Mouse (Mus musculus): ENCODE data around the gene Rpl26.
A peak's percentile ranks its signal among the peaks of the same experiment; 100 is the strongest.

Gene Rpl26

DNA sequence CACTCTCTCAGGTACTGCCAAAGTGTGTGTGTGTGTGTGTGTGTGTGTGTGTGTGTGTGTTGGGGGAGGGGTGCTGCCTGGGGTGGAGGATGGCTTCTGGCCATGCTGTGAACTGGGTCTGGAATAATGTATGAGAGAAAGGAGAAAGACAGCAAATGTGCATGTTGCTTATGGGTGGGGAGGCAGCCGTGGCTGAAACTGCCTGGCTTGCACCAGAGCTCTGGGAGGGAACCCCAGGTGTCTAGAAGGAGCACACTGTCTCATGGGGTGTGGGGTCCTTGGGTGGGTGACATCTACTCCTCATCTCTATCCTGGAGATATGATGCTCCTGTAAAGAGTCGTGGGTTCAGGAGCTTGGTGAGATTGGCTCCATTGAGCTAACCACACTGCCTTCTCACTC, 12.7 kb upstream of the Rpl26 start:
- DNase-seq (ENCODE audit: extremely low spot score, low read depth, low spot score) = no peak

DNA sequence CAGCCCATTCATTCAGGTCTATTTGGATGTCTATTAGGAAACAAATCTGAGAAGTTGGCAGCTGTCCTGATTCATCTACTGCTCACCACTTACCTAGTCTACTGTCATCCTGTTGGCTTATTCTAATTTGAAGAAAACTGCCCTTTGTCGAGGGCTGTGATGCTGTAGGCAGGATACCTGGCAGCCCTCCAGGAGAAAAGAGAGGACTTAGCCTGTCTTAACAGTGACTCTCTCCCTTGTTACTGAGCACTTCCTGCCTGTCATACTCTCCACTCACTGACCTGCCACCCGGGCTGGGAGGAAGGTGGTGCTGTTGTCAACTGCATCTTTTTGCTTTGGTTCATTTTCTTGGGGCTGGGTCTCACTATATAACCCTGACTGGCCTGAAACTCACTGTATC, 10.8 kb upstream of the Rpl26 start:
- DNase-seq (ENCODE audit: extremely low spot score, low read depth, low spot score) = no peak

DNA sequence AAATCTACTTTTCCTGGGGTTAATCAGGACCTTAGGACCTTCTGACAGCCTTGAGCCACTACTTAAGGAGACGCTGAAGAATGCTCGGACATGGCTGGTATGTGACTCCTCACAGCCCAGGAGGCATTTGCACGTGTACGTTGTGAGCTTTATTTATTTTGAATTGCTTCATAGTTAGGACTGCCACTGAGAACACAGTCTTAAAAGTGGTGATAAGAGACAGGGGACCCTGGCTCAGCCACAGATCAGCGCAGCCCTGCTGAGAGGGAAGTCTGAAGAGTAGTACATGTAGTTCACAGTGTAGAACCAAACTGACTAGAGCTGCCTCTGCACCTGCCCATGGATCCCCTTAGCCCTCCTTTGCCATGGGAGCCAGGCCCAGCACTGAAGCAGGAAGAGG, 9.6 kb upstream of the Rpl26 start:
- no peak for DNase-seq (ENCODE audit: extremely low spot score, low read depth, low spot score)

DNA sequence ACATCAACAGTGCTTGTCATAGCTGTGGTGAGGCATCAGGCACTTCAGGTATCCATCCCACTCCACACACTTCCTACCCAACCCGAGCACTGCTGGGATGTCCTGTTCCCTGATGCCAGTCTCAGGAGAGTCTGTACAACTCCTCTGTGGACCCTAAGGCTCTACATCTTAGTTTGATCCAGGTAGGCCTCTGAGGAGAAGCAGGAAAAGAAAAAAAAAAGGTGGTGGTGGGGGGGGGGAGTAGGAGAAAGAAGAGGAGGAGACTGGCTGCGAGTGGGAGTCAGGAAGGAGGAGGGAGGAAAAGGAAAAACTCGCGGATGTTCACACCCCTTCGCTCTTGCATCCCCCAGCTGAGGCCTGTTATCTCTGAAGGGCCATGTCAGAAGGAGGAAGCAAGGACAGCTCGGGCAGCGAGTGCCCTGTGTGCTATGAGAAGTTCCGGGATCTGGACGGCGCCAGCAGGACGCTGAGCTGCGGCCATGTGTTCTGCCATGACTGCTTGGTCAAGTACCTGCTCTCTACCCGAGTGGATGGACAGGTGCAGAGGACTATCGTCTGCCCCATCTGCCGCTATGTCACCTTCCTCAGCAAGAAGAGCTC, 9.1 kb upstream of the Rpl26 start:
- DNase-seq (ENCODE audit: extremely low spot score, low read depth, low spot score) = no peak

DNA sequence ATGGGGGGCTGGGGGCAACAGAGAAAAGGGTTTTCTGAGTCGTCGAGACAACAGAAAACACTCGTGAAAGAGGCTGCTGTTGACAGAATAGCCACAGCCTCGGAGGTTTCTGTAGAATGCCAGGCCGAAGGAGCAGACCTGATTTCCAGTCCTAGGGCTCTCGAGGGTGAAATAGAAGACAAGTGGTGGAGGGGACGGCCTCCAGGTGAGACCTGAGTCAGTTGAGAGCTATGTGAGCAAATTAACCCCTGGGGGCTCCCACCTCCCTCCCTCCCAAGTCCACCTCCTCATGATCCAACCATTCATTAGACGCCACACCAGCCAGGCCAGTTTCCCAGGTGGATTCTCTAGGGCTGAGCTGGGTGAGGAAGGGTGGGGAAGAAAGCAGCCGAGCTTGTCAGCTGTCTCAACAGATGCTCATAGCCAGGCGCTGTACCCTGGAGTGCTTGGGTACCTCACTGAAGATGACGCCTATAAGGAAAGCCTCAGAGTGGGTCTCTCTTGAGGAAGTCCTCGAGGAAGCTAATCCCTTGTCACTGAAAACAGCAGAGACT, 7.4 kb upstream of the Rpl26 start:
- no peak for DNase-seq (ENCODE audit: extremely low spot score, low read depth, low spot score)

DNA sequence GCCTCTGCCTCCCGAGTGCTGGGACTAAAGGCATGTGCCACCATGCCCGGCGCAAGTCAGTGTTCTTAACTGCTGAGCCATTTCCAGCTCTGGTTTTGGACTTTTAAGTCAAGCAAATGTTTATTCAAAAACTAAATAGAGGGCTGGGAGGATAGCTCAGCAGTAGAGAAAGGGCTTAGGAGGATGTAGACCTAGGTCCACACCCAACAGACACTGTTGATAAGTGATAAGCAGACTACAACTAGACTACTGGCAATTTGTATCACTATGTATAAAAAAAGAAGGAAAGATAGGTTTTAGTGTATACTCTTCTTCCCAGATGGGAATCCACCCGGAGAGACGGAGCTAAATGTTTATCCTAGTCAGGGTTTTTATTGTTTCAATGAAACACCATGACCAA, 5.1 kb upstream of the Rpl26 start:
- no peak for DNase-seq (ENCODE audit: extremely low spot score, low read depth, low spot score)

DNA sequence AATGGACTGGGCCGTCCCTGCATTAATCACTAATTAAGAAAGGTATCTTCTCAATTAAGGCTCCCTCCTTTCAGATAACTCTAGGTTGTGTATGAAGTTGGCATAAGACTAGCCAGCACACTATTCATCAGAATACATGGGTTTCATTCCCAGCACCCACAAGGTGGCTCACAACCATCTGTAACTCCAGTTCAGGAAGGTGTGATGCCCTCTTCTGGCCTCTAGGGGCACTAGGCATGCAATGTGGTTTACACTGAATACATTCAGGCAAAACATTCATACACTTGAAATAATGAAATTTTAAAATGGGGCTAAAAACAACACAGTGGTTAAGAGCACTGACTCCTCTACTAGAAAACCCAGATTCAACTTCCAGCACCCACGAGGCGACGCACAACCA, 4.3 kb upstream of the Rpl26 start:
- no peak for DNase-seq (ENCODE audit: extremely low spot score, low read depth, low spot score)

DNA sequence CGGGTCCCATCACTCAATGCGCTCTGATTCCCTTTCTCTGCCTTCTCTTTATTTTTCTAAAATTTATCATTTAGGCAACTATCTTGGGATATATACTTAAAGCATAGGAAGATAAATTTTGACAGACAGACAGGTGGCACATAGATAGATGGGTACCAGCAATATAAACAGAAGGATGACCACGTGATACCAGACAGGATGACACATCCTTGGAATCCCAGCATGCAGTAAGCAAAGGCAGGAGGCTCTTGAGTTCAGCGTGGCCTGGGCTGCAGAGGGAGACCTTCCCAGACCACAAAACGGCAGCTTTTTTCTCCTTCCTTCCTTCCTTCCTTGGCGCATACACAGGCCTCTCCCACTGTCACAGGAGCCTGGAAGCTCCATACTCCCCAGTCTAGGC, 3.5 kb upstream of the Rpl26 start:
- no peak for DNase-seq (ENCODE audit: extremely low spot score, low read depth, low spot score)

DNA sequence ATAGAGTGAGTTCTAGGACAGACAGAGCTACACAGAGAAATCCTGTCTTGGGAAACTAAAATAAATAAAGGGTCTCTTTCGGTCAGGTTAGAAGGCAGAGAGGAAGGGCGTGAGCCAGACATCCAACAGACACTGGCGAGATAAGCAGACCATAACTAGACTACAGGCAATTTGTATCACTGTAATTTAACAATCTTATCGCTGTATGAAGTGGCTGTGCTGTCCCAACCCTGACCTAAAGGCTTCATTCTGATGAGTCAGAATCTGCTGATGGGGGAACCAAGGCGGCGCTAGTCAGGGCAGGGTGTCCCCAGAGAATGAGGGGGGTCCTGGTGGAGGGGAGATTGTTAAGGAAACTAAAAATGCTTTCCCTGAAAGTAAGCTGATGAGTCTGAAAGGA, 2.6 kb upstream of the Rpl26 start:
- no peak for DNase-seq (ENCODE audit: extremely low spot score, low read depth, low spot score)

DNA sequence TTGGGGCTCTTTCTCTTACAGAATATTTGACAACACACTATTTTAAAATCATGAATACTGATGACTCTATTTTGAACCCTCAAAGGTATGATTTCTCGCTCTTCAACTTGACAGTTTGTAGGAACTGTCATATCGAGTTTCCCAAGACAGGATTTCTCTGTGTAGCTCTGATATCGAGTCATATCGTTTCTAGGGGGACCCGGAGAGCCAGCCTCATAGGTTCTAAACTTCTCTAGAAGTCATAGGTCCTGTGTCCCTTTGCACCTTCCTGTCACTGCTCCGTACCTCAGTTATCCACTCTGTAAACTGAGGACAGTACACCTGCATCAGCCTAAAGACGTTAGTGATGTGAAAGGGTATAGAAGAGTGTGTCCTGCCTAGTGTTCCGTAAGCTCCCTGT, 1.6 kb upstream of the Rpl26 start:
- no peak for DNase-seq (ENCODE audit: extremely low spot score, low read depth, low spot score)

DNA sequence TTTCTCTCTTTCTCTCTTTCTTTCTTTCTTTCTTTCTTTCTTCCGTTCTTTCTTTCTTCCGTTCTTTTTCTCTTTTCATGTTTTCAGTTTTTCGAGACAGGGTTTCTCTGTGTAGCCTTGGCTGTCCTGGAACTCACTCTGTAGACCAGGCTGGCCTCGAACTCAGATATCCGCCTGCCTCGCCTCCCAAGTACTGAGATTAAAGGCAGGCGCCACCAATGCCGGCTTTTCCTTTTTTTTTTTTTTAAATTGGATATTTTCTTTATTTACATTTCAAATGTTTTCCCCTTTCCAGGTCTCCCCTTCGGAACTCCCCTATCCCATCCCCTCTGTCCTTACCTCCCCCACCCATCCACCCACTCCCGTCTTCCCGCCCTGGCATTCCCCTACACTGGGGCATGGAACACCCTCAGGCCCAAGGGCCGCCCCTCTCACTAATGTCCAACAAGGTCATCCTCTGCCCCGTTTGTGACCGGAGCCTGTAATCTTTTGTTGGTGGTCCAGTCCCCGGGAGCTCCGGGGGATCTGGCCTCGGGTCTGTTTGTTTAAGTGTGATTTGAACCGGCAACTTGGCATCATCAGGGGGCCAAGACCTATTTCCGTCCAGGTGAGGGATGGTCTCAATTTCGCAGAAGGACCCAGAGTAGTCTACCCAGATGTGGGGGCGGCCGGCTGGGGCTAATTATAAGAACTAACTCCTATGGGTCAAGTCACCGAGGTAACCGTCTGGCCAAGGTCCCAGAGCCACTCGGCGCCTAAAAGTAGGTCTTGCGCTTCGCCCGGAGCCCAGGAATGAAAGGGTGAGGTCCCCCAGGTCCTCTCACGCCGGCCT, 648 bp upstream of the Rpl26 start:
- DNase-seq (ENCODE audit: extremely low spot score, low read depth, low spot score) = no peak

DNA sequence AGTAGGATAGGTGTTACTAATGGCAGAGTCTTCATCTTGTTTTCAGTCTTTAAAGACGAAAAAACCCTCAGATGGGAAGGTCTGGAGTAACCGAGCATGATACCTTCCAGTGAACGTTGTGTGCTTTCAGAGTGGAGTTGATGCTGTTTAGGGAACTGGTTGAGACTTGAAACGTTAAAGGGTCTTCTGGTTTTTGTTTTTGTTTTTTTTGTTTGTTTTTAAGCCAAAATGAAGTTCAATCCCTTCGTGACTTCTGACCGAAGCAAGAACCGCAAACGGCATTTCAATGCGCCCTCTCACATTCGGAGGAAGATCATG, 623 bp downstream of the Rpl26 start:
- DNase-seq (ENCODE audit: extremely low spot score, low read depth, low spot score) = no peak

DNA sequence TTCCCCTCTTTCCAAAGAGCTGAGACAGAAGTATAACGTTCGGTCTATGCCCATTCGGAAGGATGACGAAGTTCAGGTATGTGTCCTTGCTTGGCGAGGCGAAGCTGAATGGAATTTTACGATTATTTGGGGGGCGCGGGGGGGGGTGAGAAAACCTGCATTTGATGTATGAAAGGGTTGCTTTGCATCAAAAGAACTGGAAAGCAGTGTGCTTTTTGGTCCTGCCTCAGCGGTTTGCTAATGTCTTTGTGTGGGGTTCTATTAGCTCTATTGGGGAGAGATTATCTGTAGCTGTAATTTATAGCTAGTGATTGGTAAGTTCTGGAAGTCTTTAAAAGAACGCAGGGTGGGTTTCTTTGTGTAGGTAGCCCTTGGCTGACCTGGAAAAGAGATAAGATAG, 984 bp downstream of the Rpl26 start:
- no peak for DNase-seq (ENCODE audit: extremely low spot score, low read depth, low spot score)

DNA sequence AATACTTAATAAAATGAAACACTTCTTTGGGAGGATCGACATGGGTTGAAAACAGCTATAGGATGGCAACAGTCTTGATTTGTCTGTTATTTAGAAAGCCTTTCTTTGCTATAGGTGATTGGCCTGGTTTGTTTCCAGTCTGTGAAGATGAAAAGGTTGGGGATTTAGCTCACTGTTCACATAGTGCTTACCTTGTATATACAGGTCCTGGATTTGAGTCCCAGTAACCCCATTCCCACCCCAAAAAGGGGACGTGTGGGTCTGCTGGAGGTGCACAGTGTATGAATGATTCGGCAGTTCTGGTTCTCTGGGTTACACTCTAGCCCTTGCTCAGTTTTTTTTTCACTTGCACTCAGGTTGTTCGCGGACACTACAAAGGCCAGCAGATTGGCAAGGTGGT, 1.4 kb downstream of the Rpl26 start:
- DNase-seq (ENCODE audit: extremely low spot score, low read depth, low spot score) = no peak

DNA sequence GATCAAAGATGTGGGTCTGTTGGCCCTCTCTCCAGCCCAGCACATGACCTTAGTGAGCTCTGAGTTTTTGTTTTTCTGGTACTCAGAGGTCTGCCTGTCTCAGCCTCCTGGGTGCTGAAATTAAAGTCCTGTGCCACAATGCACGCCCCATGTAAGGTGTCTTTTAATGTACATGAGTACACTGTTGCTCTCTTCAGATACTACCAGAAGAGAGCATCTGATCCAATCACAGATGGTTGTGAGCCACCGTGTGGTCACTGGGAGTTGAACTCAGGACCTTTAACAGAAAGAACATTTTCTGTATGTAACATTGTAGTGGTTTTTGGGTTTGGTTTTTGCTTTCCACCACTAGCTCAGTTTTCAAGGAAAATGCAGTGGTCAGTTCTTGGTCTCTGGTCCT, 2.4 kb downstream of the Rpl26 start:
- DNase-seq (ENCODE audit: extremely low spot score, low read depth, low spot score) = no peak

DNA sequence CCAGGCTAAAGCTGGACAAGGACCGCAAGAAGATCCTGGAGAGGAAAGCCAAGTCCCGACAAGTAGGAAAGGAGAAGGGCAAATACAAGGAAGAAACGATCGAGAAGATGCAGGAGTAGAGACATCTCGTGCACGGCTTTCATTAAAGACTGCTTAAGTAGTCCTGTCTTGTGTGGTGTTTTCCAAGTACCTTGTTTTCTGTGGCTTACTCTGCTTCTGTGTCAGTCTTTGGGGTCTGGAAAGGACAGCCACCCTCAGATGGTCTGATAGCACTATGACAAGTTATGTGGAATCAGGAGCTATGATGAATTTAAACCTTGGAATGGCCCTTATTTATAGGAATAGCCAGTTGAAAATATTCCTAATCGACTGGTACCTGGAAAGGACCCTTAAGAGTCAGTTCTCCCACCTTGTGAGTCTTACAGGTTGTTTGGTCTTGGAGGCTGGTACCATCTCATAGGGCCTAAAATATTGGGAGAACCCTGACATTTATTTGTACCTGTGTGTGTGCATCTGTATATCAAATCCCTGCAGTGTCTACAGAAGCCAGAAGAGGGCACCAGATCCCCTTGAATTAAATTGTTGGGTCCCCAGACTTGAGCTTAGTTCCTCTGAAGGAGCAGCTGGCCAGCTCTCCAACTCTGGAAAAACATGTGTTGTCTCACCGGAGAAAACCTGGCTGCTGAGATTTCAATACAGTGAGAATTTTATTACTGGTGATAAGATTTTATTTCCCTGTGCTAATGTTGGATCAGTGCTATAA, 3.2 kb downstream of the Rpl26 start:
- DNase-seq (ENCODE audit: extremely low spot score, low read depth, low spot score) = peak; percentile 67

DNA sequence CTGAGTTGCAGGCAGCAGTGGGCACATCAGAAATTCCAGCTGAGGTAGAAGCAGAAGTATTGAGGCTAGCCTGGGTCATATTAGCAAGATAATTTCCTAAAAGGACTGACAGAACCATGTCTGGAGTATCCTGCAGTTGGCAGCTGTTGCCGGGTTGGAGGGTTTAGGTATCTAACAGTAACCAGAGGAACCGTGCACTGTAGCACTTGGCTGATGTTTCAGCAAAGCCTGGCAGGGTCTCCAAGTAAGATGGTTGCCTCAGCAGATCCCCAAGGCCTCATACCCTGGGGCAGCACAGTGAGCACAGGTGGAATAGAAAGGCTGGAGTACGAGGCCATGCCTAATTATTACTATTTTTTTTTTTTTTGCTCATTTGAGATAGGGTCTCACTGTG, 3.8 kb downstream of the Rpl26 start:
- DNase-seq (ENCODE audit: extremely low spot score, low read depth, low spot score) = no peak

DNA sequence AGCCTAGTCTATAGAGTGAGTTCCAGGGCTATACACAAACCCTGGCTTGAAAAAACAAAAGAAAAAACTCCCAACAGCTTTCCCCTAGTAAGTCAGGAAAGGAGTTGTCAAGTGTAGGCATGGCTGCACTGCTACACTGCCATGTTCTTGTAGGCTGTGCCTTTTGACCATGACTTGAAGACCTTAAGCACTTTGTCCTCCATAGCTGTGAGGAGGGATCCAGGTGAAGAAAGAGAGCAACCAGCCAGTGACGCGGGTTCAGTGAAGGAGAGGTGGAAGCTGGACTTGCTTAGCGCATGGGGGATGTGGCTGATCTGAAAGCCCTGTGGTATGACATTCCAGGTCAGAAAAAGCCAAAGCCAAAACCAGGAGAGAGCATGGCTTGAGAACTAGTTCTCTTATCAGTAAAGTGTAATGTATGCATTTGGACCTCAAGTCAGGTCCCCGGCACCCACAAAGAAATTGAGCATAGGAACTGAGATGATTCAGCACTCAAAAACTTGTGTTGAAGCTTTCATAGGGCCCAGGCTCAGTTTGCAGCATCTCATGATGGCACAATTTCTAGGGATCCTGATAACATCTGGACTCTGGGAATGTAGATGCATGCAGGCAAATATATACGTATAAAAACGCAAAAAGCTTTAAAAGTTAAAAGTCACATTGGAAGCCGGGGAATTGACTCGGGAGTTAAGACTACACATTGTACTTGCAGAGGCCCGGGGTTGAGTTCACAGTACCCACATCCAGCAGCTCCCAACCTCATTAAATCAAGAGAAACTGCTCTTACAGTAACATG, 4.5 kb downstream of the Rpl26 start:
- no peak for DNase-seq (ENCODE audit: extremely low spot score, low read depth, low spot score)

DNA sequence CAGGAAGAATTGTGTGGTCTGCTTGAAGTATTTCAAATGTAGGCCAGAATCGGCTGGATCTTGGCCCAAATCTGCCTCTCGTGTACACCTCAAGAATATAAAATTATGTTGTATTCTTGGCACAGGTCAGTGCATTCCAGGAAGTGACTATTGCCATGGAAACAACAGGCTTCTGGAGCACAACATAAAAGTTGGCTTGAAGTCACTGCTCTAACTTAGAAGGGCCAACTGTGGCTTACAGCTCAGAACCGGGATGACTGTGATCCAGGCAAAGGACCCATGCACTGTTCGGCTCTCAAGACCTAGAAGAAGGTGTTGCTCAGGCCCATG, 5.0 kb downstream of the Rpl26 start:
- no peak for DNase-seq (ENCODE audit: extremely low spot score, low read depth, low spot score)

DNA sequence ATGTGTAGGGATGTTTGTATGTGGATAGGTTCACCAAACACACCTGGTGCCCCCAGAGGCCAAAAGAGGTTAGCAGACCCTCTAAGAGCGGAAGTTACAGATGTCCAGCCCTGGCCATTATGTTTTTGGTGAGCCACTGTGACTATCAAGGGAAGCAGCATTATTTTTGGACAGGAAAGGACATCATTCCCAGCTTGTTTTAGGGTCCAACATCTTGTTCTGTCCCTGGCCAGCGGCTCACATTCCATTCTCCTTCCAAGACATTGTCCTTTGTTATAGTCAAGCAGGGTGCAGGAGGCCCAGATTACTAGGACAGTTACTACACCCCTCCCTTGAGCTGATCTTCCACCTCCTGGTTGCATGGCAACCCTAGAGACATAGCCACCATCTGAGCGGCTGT, 5.9 kb downstream of the Rpl26 start:
- DNase-seq (ENCODE audit: extremely low spot score, low read depth, low spot score) = no peak

DNA sequence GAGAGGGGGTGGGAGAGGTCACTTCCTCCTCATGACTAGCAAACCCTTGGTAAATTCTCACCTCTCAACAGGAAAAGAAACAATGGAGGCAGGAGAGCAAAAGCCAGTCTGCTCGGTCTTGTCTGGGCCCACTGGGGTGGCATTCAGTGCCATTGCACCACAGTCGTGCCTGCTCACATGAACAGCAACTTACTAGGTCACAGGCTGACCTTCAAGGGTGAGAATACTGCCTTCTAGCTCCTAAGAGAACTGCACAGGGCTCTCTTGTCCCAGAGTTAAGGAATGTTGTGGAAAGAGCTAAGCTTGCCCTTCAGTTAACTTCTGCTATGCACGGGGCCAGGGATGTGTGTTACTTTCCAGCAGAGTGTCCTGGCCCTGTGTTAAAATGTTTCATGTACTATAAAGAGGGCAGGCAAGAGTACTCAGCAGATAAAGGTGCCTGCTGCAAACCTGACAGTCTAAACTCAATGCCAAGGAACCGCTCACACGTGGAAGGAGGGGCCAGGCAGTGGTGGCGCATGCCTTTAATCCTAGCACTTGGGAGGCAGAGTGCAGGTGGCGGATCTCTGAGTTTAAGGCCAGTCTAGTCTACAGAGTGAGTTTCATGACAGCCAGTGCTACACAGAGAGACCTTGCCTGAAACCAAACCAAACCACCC, 7.6 kb downstream of the Rpl26 start:
- no peak for DNase-seq (ENCODE audit: extremely low spot score, low read depth, low spot score)
